Mouse (Mus musculus) fibroblast of lung, adult 2 months (primary cell): ENCODE data around the gene Efcc1.

Experiments
- DNase-seq: peaks from one replicate; pipeline ENCODE4 v3.0.0-alpha.2; 2011; ENCODE audit warnings: low read depth

Gene Efcc1

GRCm38 (mm10) chr6:87730591-87731462 lies at the start of gene Efcc1:
TSS of gene Efcc1 (plus strand) at chr6:87730869.
- DNase-seq: no peak

DNA sequence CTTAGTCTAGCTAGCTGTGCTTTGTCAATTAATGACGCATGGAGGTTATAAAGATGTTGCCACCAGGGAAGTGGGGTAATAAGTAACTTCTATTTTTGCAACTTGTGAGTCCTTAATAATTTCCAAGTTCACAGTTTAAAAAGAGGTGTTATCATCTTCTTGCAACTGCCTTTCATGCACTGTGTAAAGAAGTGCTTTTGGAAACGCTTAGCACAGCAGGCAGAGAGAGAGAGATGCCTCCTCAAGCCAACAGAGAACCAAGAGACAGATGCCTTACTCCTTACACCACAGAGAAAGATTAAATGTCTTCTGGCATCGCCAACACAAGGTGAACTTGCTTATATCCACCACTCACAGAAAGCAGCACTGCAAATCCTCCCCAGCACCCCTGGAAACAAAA lies 34.7 kb upstream of the Efcc1 start:
- no peak for DNase-seq

DNA sequence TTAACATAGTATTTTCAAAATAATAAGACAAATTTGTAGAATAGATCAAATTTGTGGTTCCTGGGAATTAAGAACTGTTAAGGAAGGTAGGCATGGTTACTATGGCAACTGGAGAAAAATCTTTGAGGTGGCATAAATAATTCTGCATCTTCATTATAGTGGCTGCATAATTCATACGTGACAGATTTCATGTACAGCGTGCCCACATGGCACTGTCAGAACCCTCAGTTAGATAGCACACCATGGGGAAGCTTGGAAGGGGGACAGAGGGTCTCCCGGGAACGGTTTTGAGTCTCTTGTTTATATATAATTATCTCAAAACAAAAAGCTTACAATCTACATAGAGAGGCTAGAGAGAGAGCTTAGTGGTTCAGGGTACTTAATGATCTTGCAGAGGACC lies 34.1 kb upstream of the Efcc1 start:
- DNase-seq: no peak

- DNase-seq: no peak
These were observed 24.4 kb upstream of the Efcc1 start for GRCm38 (mm10) chr6:87706246-87706645.

- DNase-seq: no peak
These were observed 18.4 kb upstream of the Efcc1 start for GRCm38 (mm10) chr6:87712311-87712710.

GRCm38 (mm10) chr6:87714091-87714490 lies 16.6 kb upstream of the Efcc1 start:
- no peak for DNase-seq

GRCm38 (mm10) chr6:87722631-87723030 lies 8.0 kb upstream of the Efcc1 start:
- no peak for DNase-seq

- no peak for DNase-seq
These were observed 5.3 kb upstream of the Efcc1 start for GRCm38 (mm10) chr6:87725267-87725912.

DNA sequence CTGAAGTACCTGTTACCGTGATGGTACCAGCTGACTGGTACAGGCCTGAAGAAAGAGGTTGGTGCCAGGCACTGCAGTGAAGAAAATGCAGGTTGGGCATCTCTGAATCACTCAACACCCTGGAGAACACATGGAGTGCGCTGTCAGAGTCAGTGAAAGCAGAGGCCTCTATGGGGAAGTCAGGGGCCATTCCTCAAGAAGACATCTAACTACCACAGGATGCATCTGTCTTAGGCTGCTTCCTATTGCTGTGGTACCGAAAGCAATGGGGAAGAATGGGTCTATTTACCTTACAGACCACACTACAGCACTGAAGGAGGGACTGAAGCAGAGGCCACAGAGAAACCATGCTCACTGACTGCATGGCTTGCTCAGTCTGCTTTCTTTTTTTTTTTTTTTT lies 2.6 kb upstream of the Efcc1 start:
- no peak for DNase-seq

- no peak for DNase-seq
These were observed 528 bp upstream of the Efcc1 start for GRCm38 (mm10) chr6:87730141-87730540.

GRCm38 (mm10) chr6:87731463-87732095 lies 910 bp downstream of the Efcc1 start:
- no peak for DNase-seq

DNA sequence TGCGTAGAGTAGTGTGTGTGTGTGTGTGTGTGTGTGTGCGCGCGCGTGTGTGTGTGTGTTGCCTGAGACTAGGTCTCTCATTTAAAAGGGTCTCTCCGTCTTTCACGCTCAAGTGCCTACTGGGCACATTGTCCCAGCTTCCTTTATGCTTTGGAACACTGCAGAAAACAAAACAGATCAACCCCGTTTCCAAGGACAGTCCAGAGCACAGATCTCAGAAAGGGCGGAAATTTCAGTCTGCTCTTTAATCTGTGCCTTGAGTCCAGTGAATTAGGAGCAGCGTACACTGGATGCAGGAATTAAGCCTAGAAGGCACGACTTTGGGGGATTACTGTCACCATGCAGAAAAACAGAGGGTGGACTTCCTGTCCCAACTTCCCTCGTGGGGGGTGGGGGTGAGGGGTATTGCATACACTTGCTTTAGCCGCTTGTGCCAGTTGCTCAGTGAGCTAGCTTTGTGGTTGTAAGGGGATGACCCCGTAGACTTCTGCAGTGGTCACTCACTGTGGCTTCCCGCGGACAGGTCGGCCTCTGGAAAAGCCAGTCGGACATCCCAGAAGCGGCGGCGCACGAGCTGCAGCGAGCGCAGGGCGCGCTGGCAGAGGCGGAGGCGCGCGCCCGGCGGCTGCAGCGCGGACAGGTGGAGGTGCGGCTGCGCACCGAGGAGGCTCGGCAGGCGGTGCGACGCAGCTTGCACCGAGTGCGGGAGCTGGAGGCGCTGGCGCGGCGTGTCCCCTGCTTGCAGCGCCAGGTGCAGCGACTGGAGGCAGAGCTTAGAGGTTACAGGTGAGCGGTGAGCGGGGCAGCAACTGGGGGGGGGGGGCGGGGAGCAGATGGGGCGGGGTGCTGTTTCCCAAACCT lies 1.7 kb downstream of the Efcc1 start:
- DNase-seq: no peak

DNA sequence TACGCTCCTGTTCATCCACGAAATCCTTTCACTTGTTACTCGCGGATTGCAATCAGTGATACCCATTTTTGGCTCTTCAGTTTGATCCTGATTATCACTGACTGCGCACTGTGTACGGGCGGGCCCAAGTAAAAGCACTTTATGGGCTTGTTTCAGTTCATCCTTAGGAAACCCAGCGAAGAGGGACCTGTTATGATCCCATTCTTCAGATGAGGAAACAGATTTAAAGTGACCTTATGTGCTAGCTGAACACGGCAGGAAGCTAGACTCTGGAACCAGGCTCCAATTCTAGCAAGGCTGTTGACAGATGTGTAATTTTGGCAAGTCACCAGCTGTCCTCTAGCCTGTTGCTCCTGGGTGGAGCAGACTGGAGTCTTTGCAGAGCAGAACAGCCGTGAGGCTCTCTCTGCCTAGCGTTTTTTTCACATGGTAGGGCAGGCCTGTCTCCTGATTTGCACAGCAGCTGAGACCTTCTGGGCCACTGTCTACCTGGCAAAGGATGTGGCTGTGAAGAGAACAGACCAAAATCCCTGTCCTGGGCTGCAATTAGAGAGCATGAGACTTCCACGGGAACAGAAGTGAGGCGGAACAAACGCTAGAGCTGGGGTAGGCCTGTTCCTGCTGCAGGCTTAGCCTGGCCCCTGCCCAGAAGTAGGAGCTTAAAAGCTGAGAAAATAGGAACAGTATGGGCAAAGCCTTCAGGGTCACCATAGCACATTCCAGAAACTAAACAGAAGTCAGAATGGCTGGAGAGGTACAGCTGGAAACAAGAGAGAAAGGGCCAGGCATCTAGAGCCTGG lies 2.7 kb downstream of the Efcc1 start:
- no peak for DNase-seq

GRCm38 (mm10) chr6:87734136-87734535 lies 3.5 kb downstream of the Efcc1 start:
- DNase-seq: no peak

DNA sequence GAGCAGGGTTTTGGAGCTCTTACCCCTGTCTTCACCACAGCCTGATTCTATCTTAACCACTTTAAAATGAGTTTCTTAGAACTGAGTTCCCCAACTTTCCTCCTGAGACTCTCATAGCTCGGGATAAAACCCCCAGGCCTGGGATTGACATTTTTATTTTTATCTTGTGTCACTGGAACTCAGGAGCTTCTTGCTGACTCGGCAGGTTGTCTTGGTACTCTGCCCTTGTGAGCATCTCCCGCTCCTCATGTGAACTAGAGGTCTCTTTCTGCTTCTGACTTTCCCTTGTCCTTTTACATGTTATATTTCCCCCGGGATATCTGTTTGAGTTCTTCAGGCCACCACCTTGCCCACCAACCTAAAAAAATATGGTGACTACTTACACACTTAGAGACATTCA lies 6.3 kb downstream of the Efcc1 start:
- DNase-seq: no peak

- no peak for DNase-seq
These were observed 7.4 kb downstream of the Efcc1 start for GRCm38 (mm10) chr6:87737921-87738626.

GRCm38 (mm10) chr6:87739898-87740297 lies 9.2 kb downstream of the Efcc1 start:
- no peak for DNase-seq

DNA sequence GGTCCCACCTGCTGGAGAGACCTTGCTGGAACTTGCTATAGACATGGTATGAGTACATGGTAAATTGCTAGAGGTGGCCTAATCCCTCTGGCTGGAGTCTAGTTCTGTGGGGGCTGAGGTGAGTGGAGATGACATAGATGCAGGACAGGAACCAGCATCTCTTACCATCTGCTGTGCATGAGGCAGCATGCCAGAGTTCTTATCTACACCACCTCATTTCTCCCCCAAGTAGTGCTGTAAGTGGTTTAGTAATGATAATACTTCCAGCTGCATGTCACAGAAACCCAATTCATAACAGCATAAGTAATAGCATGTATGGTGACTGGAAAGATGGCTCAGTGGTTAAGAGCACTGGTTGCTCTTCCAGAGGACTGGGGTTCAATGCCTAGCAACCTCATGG lies 9.8 kb downstream of the Efcc1 start:
- no peak for DNase-seq

- DNase-seq: no peak
These were observed 11.3 kb downstream of the Efcc1 start for GRCm38 (mm10) chr6:87741978-87742377.

DNA sequence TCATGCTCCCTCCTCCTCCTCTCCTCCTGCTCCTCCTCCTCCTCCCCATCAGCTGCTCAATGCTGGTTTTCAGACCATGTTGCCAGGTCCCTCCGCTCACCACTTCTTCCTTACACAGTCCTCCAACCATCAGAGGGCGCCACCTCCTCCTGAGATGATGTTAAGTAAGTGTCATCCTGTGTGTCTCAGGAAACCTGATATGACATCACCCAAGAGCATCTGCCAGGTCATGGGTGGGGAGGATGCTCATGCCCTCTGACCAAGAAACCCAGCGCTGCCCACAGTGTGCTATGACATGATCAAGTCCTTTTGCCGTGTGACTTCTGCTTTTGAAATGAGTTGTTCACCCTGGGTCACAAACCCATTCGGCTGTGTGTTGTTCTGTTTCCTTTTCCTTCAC lies 12.1 kb downstream of the Efcc1 start:
- no peak for DNase-seq

- DNase-seq: no peak
These were observed 12.6 kb downstream of the Efcc1 start for GRCm38 (mm10) chr6:87743281-87743680.
